Mouse (Mus musculus) midbrain, embryonic 14.5 days (tissue): Measurements from ENCODE around the gene Adtrp. TPM values are rescaled to one million over a fixed set of nuclear protein-coding genes. Genes with fewer than 3 reads are reported as not detected.
A peak's percentile ranks its signal among the peaks of the same experiment; 100 is the strongest.

Source experiments
- ATAC-seq: fragments of 200-750 bp; cut with Nextera tagmentation; 2 replicates; pipeline ENCODE4 v1.8.0; 2017; ENCODE audit warnings: moderate number of reproducible peaks, moderate library complexity; ENCODE audit not compliant: low FRiP score, low TSS enrichment
- DNase-seq: peaks from one replicate; pipeline ENCODE4 v3.0.0-alpha.2; 2015
- H3K27ac ChIP-seq: fragments of 300-500 bp; sonication (generic); replicated peaks from 2 replicates; pipeline ENCODE4 v1.5.1; 2014; ENCODE audit warnings: mild to moderate bottlenecking, low read depth, low read length, moderate library complexity
- H3K27me3 ChIP-seq: fragments of 300-500 bp; sonication (generic); 2 replicates; pipeline ENCODE4 v1.6.1; 2014; ENCODE audit warnings: low read length, control low read depth, mixed read lengths; ENCODE audit not compliant: control insufficient read depth, insufficient read depth
- H3K36me3 ChIP-seq: fragments of 300-500 bp; sonication (generic); 2 replicates; pipeline ENCODE4 v1.6.1; 2014; ENCODE audit warnings: low read length, control low read depth; ENCODE audit not compliant: control insufficient read depth, insufficient read depth
- H3K4me1 ChIP-seq: fragments of 300-500 bp; sonication (generic); 2 replicates; pipeline ENCODE4 v1.6.1; 2014; ENCODE audit warnings: mild to moderate bottlenecking, antibody characterized with exemption, low read length, control low read depth; ENCODE audit not compliant: control insufficient read depth, insufficient read depth
- H3K4me2 ChIP-seq: fragments of 300-500 bp; sonication (generic); 2 replicates; pipeline ENCODE4 v1.6.1; 2014; ENCODE audit warnings: mild to moderate bottlenecking, low read length, moderate library complexity
- H3K4me3 ChIP-seq: fragments of 300-500 bp; sonication (generic); replicated peaks from 2 replicates; pipeline ENCODE4 v1.5.1; 2014; ENCODE audit warnings: low read depth, low read length
- H3K9ac ChIP-seq: fragments of 300-500 bp; sonication (generic); replicated peaks from 2 replicates; pipeline ENCODE4 v1.6.1; 2014; ENCODE audit warnings: mild to moderate bottlenecking, low read length, moderate library complexity
- H3K9me3 ChIP-seq: fragments of 300-500 bp; sonication (generic); 2 replicates; pipeline ENCODE4 v1.6.1; 2016; ENCODE audit warnings: low read length, control low read depth, mixed read lengths; ENCODE audit not compliant: control insufficient read depth
- WGBS: fragments of 180-500 bp; shearing (Covaris S2); extraction: QIAGEN DNeasy Blood & Tissue Kit; methylation state at CpG from one replicate; pipeline ENCODE4 v1.1.7; 2014; 5-methylcytosine and 5-hydroxymethylcytosine counted together
- polyA plus RNA-seq: library from polyadenylated mRNA; unstranded; fragments of >200 nt; fragmentation: Nextera tagmentation; extraction: Ambion mirVana; gene quantifications from 2 replicates; pipeline ENCODE4 v1.2.1, GENCODE M21; 2014

The Adtrp gene
- polyA plus RNA-seq, 1 experiment from 2014 or later: not detected

GRCm38 (mm10) chr13:41805138-41805820 is 42.2 kb downstream of the Adtrp start:
- Histone ChIP-seq H3K36me3 (no peaks in the 10 kb centered on the region), H3K4me3 (no peak overlapping the region), H3K27me3 (no peaks in the 10 kb centered on the region), H3K27ac (no peak overlapping the region), H3K9me3 (no peaks in the 10 kb centered on the region), H3K9ac (no peak overlapping the region), H3K4me2 (no peak overlapping the region), H3K4me1 (peaks cover 15% of the 10 kb centered on the region)
- DNase-seq: no peak
- 92% methylated on average over 7 of the region's 7 CpGs for WGBS
- ATAC-seq: no peak

GRCm38 (mm10) chr13:41803656-41804265 is 43.7 kb downstream of the Adtrp start:
- no peak for DNase-seq
- no peaks in the 10 kb centered on the region for H3K27me3 ChIP-seq
- no peak overlapping the region for H3K4me3 ChIP-seq
- peaks cover 15% of the 10 kb centered on the region for H3K4me1 ChIP-seq
- no peak overlapping the region for H3K9ac ChIP-seq
- 79% methylated on average over 8 of the region's 8 CpGs for WGBS
- ATAC-seq: no peak
- H3K36me3 ChIP-seq: no peaks in the 10 kb centered on the region
- no peaks in the 10 kb centered on the region for H3K9me3 ChIP-seq
- no peak overlapping the region for H3K27ac ChIP-seq
- no peak overlapping the region for H3K4me2 ChIP-seq

- H3K9me3 ChIP-seq: no peaks in the 10 kb centered on the region
- H3K4me3 ChIP-seq: no peak overlapping the region
- no peak overlapping the region for H3K9ac ChIP-seq
- H3K27me3 ChIP-seq: no peaks in the 10 kb centered on the region
- ATAC-seq (peak; percentile 84), DNase-seq (peak; percentile 84)
- no peaks in the 10 kb centered on the region for H3K36me3 ChIP-seq
- H3K4me2 ChIP-seq: peak overlapping the region; percentile 36
- peak overlapping the region; percentile 58 for H3K27ac ChIP-seq
- H3K4me1 ChIP-seq: peaks cover 15% of the 10 kb centered on the region
- under 1% methylated on average over 8 of the region's 8 CpGs for WGBS
Measured at GRCm38 (mm10) chr13:41801177-41801636, 46.3 kb downstream of the Adtrp start.

GRCm38 (mm10) chr13:41792849-41793248 is 54.6 kb downstream of the Adtrp start:
- H3K27ac ChIP-seq: no peak overlapping the region
- WGBS: 94% methylated on average over 6 of the region's 6 CpGs
- H3K4me3 ChIP-seq: no peak overlapping the region
- no peaks in the 10 kb centered on the region for H3K9me3 ChIP-seq
- no peak overlapping the region for H3K4me2 ChIP-seq
- DNase-seq: no peak
- H3K27me3 ChIP-seq: no peaks in the 10 kb centered on the region
- H3K9ac ChIP-seq: no peak overlapping the region
- ATAC-seq: no peak
- no peaks in the 10 kb centered on the region for H3K4me1 ChIP-seq
- H3K36me3 ChIP-seq: no peaks in the 10 kb centered on the region

- Histone ChIP-seq H3K36me3 (no peaks in the 10 kb centered on the region), H3K4me2 (no peak overlapping the region), H3K4me1 (no peaks in the 10 kb centered on the region), H3K27ac (no peak overlapping the region), H3K9me3 (no peaks in the 10 kb centered on the region), H3K27me3 (no peaks in the 10 kb centered on the region), H3K4me3 (no peak overlapping the region), H3K9ac (no peak overlapping the region)
- no peak for DNase-seq
- no peak for ATAC-seq
- WGBS: 88% methylated on average over 2 of the region's 2 CpGs
Measured at GRCm38 (mm10) chr13:41787863-41788536, 59.5 kb downstream of the Adtrp start.

GRCm38 (mm10) chr13:41786640-41787039 is 60.8 kb downstream of the Adtrp start:
- no peak overlapping the region for H3K4me2 ChIP-seq
- H3K9ac ChIP-seq: no peak overlapping the region
- no peaks in the 10 kb centered on the region for H3K36me3 ChIP-seq
- H3K9me3 ChIP-seq: no peaks in the 10 kb centered on the region
- H3K27ac ChIP-seq: no peak overlapping the region
- no peaks in the 10 kb centered on the region for H3K27me3 ChIP-seq
- no peaks in the 10 kb centered on the region for H3K4me1 ChIP-seq
- no peak for DNase-seq
- ATAC-seq: no peak
- WGBS: 92% methylated on average over 3 of the region's 3 CpGs
- H3K4me3 ChIP-seq: no peak overlapping the region

GRCm38 (mm10) chr13:41784889-41785701 is 62.4 kb downstream of the Adtrp start:
- Histone ChIP-seq H3K4me1 (no peaks in the 10 kb centered on the region), H3K27ac (no peak overlapping the region), H3K4me2 (no peak overlapping the region), H3K9me3 (no peaks in the 10 kb centered on the region), H3K27me3 (no peaks in the 10 kb centered on the region), H3K4me3 (no peak overlapping the region), H3K9ac (no peak overlapping the region), H3K36me3 (no peaks in the 10 kb centered on the region)
- no peak for DNase-seq
- no peak for ATAC-seq
- whole genome bisulfite sequencing: 87% methylated on average over 7 of the region's 7 CpGs

- Histone ChIP-seq H3K4me1 (no peaks in the 10 kb centered on the region), H3K36me3 (no peaks in the 10 kb centered on the region), H3K9ac (no peak overlapping the region), H3K9me3 (no peaks in the 10 kb centered on the region), H3K4me3 (no peak overlapping the region), H3K27ac (no peak overlapping the region), H3K27me3 (no peaks in the 10 kb centered on the region), H3K4me2 (no peak overlapping the region)
- DNase-seq (no peak), ATAC-seq (no peak)
- 88% methylated on average over 4 of the region's 4 CpGs for WGBS
Measured at GRCm38 (mm10) chr13:41780296-41780695, 67.2 kb downstream of the Adtrp start.
